ENCODE assay signal across 8 mouse cellular contexts in the genomic region with DNA sequence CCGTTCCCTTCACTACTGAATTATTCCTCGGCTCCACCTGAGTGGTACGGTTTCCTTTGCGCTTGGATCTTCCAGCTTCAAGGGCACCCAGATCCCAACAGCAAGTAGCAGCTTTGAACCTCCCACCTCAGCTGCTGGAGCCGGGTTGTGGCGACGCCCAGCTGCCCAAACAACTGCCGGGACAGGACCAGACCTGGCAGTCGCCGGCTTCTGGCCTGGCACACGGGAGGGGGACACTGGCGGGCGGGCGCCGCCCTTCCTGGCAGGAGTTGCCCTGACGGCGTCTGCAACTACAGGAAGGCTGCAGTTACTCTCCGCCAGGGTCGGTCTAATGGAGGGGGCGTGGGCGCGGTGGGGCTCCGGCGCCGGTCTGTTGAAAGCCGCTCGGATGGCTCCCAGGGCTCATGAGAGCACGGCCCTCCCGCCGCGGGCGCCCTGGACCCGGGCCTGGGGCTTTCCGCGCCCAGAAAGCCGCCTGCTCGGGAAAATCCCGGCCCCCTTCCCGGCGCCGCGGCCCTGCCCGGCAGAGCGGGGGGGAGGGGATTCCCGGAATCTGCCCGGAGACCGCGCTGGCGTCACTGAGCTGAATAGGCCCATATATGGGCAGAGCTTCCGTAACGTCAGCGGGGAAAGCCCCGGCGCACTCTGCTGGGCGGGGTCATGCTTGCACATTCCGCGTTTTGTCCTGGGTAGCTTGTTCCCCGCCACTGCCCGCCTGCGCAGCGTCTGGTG. TPM values are rescaled to one million over a fixed set of nuclear protein-coding genes. Genes with fewer than 3 reads are reported as not detected.
DNase-seq lines count a peak whose midpoint lies in the region; ATAC-seq lines count a peak whose summit lies in the region.

No protein-coding gene starts in this region.

- H3K27me3 ChIP-seq in heart, embryonic 14.5 days (ENCODE audit: control insufficient read depth, insufficient read depth, low read length), result no peaks in the 10 kb centered on the region
- H3K27me3 ChIP-seq in liver, embryonic 12.5 days (replicated peaks), result no peaks in the 10 kb centered on the region
- no peaks in the 10 kb centered on the region for H3K27me3 ChIP-seq in stomach, embryonic 14.5 days (ENCODE audit: control insufficient read depth, insufficient read depth, low read length)

- no peaks in the 10 kb centered on the region for H3K9me3 ChIP-seq in heart, embryonic 14.5 days (ENCODE audit: control insufficient read depth, low read length)
- H3K9me3 ChIP-seq in liver, embryonic 12.5 days (replicated peaks), result no peaks in the 10 kb centered on the region
- no peaks in the 10 kb centered on the region for H3K9me3 ChIP-seq in stomach, embryonic 14.5 days (ENCODE audit: control insufficient read depth, low read depth, low read length)

- H3K4me3 ChIP-seq in heart, embryonic 14.5 days (ENCODE audit: control insufficient read depth in 1 of 2, insufficient read depth in 1 of 2, low read depth in 1 of 2, low read length in 2 of 2), result peak overlapping the region; percentile 62 to 66
- peak overlapping the region; percentile 81 for H3K4me3 ChIP-seq in liver, embryonic 12.5 days
- H3K4me3 ChIP-seq in stomach, embryonic 14.5 days (ENCODE audit: low read depth, low read length), result peak overlapping the region; percentile 56

- peak overlapping the region; percentile 96 for H3K4me2 ChIP-seq in heart, embryonic 14.5 days (ENCODE audit: low read length)
- H3K4me2 ChIP-seq in liver, embryonic 12.5 days, result peak overlapping the region; percentile 94
- H3K4me2 ChIP-seq in stomach, embryonic 14.5 days (replicated peaks; ENCODE audit: low read depth, low read length), result peak overlapping the region; percentile 99

- H3K9ac ChIP-seq in heart, embryonic 14.5 days (ENCODE audit: low read length), result peak overlapping the region; percentile 83
- peak overlapping the region; percentile 94 for H3K9ac ChIP-seq in liver, embryonic 12.5 days
- peak overlapping the region; percentile 63 for H3K9ac ChIP-seq in stomach, embryonic 14.5 days (replicated peaks; ENCODE audit: low read depth, low read length)

- peak; percentile 97 for DNase-seq in CD4-positive, CD25-positive, alpha-beta regulatory T cell, adult 2 months (ENCODE audit: low read depth, low spot score)
- DNase-seq in c-Kit-negative CD71-positive TER-119-positive erythroid progenitor cells, embryonic 14.5 days (ENCODE audit: low read depth, low spot score), result peak; percentile 86
- DNase-seq in fibroblast of lung, adult 2 months (ENCODE audit: low read depth), result peak; percentile 82
- peak; percentile 97 for DNase-seq in kidney, postnatal 10 days
- peak; percentile 97 for DNase-seq in naive thymus-derived CD4-positive, alpha-beta T cell, adult 2 months (ENCODE audit: low read depth)

- ATAC-seq in heart, embryonic 14.5 days (ENCODE audit: insufficient number of reproducible peaks, insufficient read depth, low FRiP score, low read depth), result peak; percentile 81
- peak; percentile 79 for ATAC-seq in liver, embryonic 12.5 days
- ATAC-seq in stomach, embryonic 14.5 days (ENCODE audit: insufficient number of reproducible peaks, insufficient read depth, low FRiP score, low read depth), result peak; percentile 77

- peaks cover 40% of the 10 kb centered on the region for H3K36me3 ChIP-seq in heart, embryonic 14.5 days (ENCODE audit: control insufficient read depth, insufficient read depth, low read length)
- peaks cover 44% of the 10 kb centered on the region for H3K36me3 ChIP-seq in liver, embryonic 12.5 days
- peaks cover 26% of the 10 kb centered on the region for H3K36me3 ChIP-seq in stomach, embryonic 14.5 days (ENCODE audit: control insufficient read depth, insufficient read depth, low read length)

- peaks cover 26 to 48% of the 10 kb centered on the region in 2 experiments for H3K4me1 ChIP-seq in heart, embryonic 14.5 days (ENCODE audit: control insufficient read depth in 2 of 2, insufficient read depth in 2 of 2, low read length in 2 of 2)
- H3K4me1 ChIP-seq in liver, embryonic 12.5 days, result peaks cover 98% of the 10 kb centered on the region
- peaks cover 43% of the 10 kb centered on the region for H3K4me1 ChIP-seq in stomach, embryonic 14.5 days (ENCODE audit: control insufficient read depth, insufficient read depth, low read length)

- WGBS in heart, embryonic 14.5 days, result under 1% methylated on average over 56 of the region's 61 CpGs
- under 1% methylated on average over 61 of the region's 61 CpGs for WGBS in liver, embryonic 12.5 days (ENCODE audit: insufficient replicate concordance)
- WGBS in stomach, embryonic 14.5 days, result under 1% methylated on average over 61 of the region's 61 CpGs

- H3K27ac ChIP-seq in heart, embryonic 14.5 days (replicated peaks in 1 of 2; ENCODE audit: control insufficient read depth in 1 of 2, insufficient read depth in 1 of 2, low read depth in 2 of 2, low read length in 2 of 2), result peak overlapping the region; percentile 63 to 89
- peak overlapping the region; percentile 97 for H3K27ac ChIP-seq in liver, embryonic 12.5 days
- peak overlapping the region; percentile 83 for H3K27ac ChIP-seq in stomach, embryonic 14.5 days (ENCODE audit: low read length)

RNA-seq across cellular contexts. Expression of gene Junb, which starts 2.3 kb away (rescaled TPM):
- 10.1 and 10.9 TPM in 2 replicates for polyA plus RNA-seq in heart, embryonic 14.5 days (2014; fragmentation: Nextera tagmentation; extraction: Ambion mirVana)
- 18.0 and 18.3 TPM in 2 replicates for polyA plus RNA-seq in liver, embryonic 12.5 days (2016; fragmentation: Nextera tagmentation; extraction: Ambion mirVana)
- polyA plus RNA-seq in stomach, embryonic 14.5 days (2014; fragmentation: Nextera tagmentation; extraction: Ambion mirVana), result 16.9 and 23.4 TPM in 2 replicates

RNA-seq across cellular contexts. Expression of gene Rnaseh2a, which starts 6.6 kb away (rescaled TPM):
- polyA plus RNA-seq in heart, embryonic 14.5 days (2014; fragmentation: Nextera tagmentation; extraction: Ambion mirVana), result 71.8 and 80.8 TPM in 2 replicates
- 149 and 150 TPM in 2 replicates for polyA plus RNA-seq in liver, embryonic 12.5 days (2016; fragmentation: Nextera tagmentation; extraction: Ambion mirVana)
- 114 and 125 TPM in 2 replicates for polyA plus RNA-seq in stomach, embryonic 14.5 days (2014; fragmentation: Nextera tagmentation; extraction: Ambion mirVana)

RNA-seq across cellular contexts. Expression of gene Prdx2, which starts 6.8 kb away (rescaled TPM):
- 792 and 804 TPM in 2 replicates for polyA plus RNA-seq in heart, embryonic 14.5 days (2014; fragmentation: Nextera tagmentation; extraction: Ambion mirVana)
- polyA plus RNA-seq in liver, embryonic 12.5 days (2016; fragmentation: Nextera tagmentation; extraction: Ambion mirVana), result 1,859 and 1,895 TPM in 2 replicates
- polyA plus RNA-seq in stomach, embryonic 14.5 days (2014; fragmentation: Nextera tagmentation; extraction: Ambion mirVana), result 799 and 888 TPM in 2 replicates

RNA-seq across cellular contexts. Expression of gene Gm49661, which starts 7.0 kb away (rescaled TPM):
- polyA plus RNA-seq in heart, embryonic 14.5 days (2014; fragmentation: Nextera tagmentation; extraction: Ambion mirVana), result not detected in 2 replicates
- polyA plus RNA-seq in liver, embryonic 12.5 days (2016; fragmentation: Nextera tagmentation; extraction: Ambion mirVana), result 1.1 TPM in 1 of 2 replicates, not detected in the other
- not detected in 2 replicates for polyA plus RNA-seq in stomach, embryonic 14.5 days (2014; fragmentation: Nextera tagmentation; extraction: Ambion mirVana)

RNA-seq across cellular contexts. Expression of gene Hook2, which starts 14.2 kb away (rescaled TPM):
- 5.0 and 5.1 TPM in 2 replicates for polyA plus RNA-seq in heart, embryonic 14.5 days (2014; fragmentation: Nextera tagmentation; extraction: Ambion mirVana)
- polyA plus RNA-seq in liver, embryonic 12.5 days (2016; fragmentation: Nextera tagmentation; extraction: Ambion mirVana), result 10.8 and 10.9 TPM in 2 replicates
- polyA plus RNA-seq in stomach, embryonic 14.5 days (2014; fragmentation: Nextera tagmentation; extraction: Ambion mirVana), result 34.5 and 34.6 TPM in 2 replicates

Comparison
In these comparisons a context has a peak if more than half of its experiments do, and no peak if none do; other contexts are left out.
1. Peak in every context shown above with its lines: DNase-seq, ATAC-seq, H3K4me3 ChIP-seq and H3K27ac ChIP-seq.